Mouse (Mus musculus) yolk sac, embryonic 10.5 days (tissue): ENCODE data around the gene Khdc3.
A peak's percentile ranks its signal among the peaks of the same experiment; 100 is the strongest.
"Not testable (repeated sequence)": the region's sequence is repeated elsewhere in the genome, so short reads cannot be mapped to it uniquely, and the experiment has no call there.

Experiments used
- DNase-seq: peaks from one replicate; pipeline ENCODE4 v3.0.0-alpha.2; 2017; ENCODE audit warnings: low spot score

Khdc3 gene

DNA sequence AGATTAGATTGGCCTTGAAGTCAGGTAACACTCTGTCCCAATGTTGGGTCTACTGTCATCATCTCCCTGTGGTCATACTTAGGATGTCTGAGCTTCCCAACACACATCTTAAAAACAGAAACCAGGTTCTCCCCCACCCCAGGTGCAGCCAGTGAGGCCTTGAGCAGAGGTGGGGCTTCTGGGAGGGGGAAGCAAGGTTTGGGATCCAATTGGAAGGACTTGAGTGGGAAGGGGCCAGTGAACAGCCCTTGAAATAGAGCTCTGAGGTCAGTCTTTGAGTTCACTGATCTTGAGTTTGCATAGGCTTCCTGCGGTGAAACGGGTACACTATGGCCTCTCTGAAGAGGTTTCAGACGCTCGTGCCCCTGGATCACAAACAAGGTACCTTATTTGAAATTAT lies 545 bp downstream of the Khdc3 start, which contains the start of gene Gm20509:
Gene Gm20509, plus strand, starts transcription at position 290 of the 400 bp plus-strand sequence.
- no peak for DNase-seq

DNA sequence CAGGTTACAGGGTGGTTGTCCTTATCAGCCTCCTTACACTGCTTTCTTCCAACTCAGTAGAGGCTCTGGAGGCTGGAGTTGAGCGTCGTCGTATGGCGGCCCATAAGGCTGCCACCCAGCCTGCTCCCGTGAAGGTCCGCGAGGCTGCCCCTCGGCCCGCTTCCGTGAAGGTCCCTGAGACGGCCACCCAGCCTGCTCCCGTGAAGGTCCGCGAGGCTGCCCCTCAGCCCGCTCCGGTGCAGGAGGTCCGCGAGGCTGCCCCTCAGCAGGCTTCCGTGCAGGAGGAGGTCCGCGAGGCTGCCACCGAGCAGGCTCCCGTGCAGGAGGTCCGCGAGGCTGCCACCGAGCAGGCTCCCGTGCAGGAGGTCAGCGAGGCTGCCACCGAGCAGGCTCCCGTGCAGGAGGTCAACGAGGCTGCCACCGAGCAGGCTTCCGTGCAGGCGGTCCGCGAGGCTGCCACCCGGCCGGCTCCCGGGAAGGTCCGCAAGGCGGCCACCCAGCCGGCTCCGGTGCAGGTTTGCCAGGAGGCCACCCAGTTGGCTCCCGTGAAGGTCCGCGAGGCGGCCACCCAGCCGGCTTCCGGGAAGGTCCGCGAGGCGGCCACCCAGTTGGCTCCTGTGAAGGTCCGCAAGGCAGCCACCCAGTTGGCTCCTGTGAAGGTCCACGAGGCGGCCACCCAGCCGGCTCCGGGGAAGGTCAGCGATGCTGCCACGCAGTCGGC lies 1.7 kb downstream of the Khdc3 start:
- peak; percentile 28 for DNase-seq

DNA sequence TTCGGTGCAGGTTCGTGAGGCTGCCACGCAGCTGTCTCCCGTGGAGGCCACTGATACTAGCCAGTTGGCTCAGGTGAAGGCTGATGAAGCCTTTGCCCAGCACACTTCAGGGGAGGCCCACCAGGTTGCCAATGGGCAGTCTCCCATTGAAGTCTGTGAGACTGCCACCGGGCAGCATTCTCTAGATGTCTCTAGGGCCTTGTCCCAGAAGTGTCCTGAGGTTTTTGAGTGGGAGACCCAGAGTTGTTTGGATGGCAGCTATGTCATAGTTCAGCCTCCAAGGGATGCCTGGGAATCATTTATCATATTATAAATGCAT lies 2.2 kb downstream of the Khdc3 start:
- no peak for DNase-seq

DNA sequence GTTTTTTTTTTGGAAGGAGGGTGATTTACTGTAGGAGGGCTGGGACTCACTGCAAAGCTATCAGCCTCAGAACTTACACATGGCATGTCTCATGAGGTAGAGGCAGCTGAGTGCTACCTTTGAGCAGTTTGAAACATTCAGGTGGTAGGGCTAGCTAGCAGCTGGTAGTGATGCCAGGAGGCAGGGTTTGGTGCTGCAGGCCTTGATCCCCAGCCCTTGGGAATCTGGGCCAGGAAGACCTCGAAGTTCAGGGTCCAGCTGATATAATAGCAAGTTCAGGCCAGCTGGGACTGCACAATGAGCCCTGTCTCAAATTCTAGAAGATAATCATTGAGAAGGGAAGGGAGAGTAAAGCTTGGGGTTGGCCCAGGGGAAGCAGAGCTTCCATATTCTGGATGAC lies 3.5 kb downstream of the Khdc3 start:
- DNase-seq, result no peak

DNA sequence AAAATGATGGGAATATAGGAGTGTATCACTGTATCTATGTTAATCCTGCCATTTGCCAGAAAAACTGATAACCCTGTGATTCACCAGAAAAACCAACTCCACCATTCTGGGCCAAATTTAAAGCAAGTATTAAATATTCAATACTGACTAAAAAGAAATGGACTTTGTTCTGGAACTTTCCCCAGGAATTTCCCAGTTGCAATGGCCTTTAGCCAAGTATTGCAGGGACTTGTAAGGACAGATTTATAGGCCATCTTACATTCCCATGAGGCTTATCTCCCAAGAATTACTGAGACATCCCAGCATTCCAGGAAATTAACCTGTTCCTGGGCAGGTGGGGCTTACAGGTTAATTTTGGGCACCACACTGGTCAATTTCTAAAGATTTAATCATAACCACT lies 4.1 kb downstream of the Khdc3 start:
- no peak for DNase-seq

DNA sequence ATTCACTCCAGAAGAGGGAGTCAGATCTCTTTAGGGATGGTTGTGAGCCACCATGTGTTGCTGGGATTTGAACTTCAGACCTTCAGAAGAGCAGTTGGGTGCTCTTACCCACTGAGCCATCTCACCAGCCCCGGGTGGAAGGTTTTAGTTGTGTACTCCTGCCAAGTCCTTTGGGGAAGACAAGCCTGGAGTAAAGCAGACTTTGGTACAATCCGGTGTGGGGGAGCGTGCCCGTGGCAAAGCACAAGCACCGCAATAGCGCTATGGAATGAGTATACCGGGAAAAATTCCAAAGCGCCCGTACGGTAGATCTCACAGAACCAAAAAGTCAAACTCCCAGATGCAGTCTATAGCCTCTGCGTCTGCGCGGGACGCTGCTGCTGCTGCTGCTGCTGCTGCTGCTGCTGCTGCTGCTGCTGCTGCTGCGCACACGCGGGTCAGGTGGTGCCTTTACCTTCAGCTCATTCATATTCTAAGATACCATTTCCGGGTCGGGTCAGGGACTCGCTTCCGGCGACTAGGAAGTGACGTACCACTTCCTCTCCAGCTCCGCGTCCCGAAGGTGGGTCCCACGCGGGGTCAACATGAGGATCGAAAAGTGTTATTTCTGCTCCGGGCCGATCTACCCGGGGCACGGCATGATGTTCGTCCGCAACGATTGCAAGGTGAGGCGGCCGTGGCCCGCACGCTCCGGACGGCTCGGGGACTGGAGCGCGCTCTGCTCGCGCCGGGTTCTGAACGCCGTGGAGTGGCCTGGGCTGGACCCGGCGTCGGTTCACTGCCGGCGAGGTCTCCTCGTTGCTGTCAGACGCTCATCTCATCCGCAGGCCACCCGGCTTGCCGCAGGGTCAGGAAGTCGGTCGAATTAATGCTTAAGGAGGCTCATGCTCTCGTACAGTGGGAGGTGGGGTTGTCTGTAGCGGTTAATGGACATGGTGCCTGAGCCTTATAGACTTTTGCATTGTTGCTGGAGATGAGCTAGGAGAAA lies 11.6 kb downstream of the Khdc3 start, which contains the start of gene Rsl24d1:
Gene Rsl24d1, plus strand, starts transcription at position 508 of the 988 bp plus-strand sequence.
- DNase-seq, result peak; percentile 87

DNA sequence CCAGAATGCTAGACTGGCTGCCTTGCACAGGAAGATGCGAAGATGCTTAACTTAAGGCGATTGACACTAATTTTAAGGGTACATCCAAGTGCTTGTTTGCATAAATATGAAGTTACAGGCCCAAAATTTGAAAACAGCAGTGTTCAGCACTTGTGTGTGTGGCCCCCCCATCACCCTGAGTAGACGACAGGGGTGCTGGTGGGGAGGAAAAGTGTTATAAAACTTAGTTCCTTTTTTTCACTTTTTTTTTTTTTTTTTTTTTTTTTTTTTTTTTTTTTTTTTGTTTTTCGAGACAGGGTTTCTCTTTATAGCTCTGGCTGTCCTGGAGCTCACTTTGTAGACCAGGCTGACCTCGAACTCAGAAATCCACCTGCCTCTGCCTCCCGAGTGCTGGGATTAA lies 15.1 kb downstream of the Khdc3 start:
- DNase-seq, result not testable (repeated sequence)

DNA sequence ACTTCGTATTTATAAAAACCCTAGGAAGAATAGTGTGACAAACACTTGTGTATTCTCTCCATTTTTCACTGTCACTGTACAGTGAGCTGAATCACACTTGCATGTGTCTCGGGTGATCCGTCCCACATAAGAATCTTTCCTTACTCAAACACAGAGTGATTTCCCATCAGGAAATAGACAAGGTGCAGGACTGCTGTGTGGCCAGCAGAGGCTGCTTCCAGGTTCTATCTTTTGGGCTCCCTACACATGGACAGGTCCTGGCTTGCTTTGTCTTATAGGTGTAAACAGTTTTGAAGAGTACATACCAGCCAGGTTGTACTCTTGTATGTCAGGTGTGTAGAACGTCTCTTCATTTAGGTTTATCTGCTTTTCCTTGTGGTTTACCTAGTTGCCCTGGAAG lies 16.4 kb downstream of the Khdc3 start:
- no peak for DNase-seq

DNA sequence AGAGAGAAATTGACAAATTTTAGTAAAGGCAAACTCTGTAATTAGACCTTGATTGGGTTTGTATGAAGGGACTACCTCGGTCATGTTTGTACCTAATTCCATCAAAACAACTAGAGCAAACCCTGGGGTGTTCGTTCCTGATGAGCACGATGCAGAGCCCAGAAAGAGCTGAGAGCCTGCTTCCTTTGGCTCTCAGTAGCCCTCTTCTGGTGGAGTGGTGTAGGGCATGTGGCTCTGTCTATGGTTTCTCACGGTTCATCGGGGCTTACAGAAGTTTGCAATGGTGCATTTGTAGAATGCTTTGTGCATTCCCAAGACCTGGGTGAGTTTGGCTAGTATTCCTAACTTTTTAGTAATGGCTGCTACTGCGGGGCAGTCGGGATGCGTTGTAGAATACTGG lies 20.1 kb downstream of the Khdc3 start:
- DNase-seq, result no peak

DNA sequence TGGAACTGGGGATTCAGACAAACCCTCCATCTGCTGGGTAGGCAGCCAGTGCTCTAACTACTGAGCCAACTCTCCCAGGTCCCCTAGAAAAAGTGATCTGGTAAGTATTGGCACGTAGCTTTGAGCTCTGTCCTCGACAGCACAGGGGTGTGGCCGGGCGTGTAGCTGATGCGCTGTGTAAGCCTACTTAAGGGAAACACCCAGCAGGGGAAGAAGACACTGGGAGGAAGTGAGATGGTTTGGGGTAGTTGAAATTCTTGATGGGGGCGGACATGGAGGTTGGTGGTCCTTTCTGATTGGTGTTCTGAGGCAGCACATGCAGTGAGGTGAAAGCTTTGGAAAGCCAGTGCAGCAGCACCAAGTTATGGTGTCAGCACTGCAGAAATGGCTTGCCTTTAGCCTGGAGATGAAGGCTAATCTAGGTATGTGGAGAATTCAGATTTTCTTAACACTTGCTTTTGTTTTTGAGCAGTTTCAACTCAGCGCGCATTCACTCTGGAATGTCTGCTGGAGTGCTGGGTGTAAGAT lies 23.5 kb downstream of the Khdc3 start:
- DNase-seq, result no peak

DNA sequence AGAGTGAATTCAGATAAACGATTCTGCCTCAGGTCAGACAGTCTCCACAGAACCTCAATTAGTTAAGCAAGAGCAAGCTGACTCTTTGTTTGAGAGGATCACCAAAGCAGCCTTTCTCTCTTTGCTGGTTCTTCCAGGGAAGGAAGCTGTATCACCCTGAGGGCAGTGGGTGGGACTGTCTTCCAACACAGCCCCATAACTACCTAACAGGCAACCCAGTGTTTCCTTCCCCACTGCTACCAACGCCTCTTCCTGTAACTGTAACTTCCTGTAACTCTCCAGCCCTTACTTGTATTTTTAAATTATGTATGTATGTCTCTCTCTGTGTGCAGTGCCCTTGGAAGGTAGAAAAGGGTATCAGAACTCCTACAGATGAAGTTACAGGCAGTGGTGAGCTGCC lies 25.8 kb downstream of the Khdc3 start:
- DNase-seq, result no peak

DNA sequence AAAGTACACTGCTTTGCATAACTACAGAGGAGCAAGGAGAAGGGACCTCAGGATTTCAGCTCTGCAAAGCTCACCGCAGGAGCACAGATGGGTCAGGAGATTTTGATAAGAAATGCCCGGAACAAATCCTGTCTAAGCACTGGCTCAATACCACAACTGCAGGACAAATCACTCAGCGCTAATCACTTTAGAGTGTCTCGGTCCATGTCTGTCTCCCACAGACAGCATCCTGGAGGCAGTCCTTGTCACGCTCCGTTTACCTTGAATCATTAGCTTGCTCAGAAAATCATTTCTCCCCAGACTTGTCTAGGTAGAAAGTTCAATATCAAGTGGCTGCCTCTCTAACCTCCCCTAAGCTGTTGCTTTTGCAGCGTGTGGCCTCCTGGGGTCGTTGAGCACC lies 28.2 kb downstream of the Khdc3 start:
- no peak for DNase-seq

DNA sequence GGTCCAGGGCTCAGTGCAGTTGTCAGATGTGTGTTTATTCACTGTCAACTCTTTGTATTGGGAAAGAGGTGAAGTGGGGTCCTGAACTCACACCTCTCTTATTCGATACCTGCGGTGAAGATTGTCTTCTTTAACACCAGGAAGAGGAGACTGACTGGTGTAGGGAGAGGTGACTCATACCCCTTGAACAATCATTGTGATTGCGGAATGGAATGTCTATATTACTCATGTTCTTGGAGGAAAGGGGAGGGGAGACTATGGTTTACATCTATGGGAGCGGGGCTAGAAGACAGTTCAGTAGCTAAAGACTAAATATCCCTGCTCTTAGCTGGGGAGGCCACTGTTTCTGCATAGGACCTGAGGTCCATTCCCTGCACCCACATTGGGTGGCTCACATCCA lies 28.9 kb downstream of the Khdc3 start:
- DNase-seq, result no peak

DNA sequence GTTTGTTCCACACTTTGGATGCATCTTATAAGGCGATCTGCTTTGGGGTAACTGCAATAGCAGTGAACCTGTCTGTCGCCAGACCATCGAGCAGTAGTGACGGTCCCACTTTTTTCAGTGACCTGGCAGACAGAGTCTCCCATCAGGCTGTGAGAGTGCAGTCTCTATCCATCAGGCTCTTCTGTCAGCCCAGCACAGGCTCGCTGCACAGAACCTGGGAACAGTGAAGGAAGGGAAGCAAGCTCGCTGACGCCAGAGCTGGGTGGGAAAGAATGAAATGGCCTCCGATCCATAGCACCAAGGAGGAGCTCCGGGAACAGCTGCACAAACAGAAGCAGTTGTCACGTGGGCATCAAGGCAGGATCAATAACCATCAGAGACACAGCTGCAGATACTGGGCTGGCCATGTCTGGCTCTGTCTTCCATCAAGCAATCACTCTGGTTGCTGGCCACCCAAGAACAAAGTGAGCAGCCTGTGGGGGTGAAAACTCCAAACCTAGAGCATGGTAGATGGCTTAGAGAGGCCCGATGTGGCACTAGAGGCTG lies 35.8 kb downstream of the Khdc3 start:
- DNase-seq, result no peak
